Mouse (Mus musculus): ENCODE measurements at regions not wholly inside any gene's neighbourhood (a gene's known extent, or its start where the extent isn't known, plus 50 kb on each side); places are given as distances from the start of the nearest gene placed in this dataset.
"Not testable (repeated sequence)": the region's sequence is repeated elsewhere in the genome, so short reads cannot be mapped to it uniquely, and the experiment has no call there.

DNA sequence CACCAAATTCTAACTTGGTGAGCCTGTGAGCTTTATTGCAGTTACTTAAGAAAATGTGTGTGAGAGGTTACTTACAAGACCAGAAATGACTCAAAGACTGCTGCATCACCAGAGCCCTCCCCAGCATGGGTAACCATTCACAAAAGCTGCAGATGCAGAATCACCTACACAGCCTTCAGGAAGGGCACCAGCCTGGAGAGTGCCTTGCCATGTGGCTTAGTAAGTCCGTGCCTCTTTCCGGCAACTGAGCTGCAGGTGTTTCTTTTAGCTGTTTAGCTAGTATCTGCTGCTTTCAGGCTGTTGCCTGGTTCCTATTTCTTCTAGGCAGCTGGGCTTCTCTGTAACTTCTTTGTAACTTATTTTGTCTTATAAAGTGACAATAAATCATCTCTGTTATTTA is 213.2 kb upstream of the Stxbp6 start:
- DNase-seq (ENCODE audit: low read depth, low spot score): no peak

DNA sequence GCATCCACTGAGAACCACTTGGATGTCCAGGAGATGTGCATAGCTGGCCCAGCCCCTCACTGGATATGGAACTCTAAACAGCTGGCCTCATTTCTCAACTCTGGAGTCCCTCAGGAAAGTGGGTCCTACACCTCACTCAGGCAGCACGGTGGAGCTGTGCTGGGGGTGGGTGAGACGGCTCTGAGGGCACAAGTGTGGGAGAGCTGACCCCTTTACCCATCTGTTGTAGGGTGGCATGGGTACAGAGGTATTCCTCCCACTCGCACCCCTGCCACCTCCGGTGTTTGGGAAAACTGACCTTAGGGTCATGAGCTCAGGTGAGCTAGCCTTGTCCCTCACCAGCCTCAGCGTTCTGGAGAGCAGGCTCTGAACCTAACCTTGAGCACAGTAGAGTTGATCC is 181.8 kb upstream of the Stxbp6 start:
- DNase-seq (ENCODE audit: low read depth, low spot score): no peak

DNA sequence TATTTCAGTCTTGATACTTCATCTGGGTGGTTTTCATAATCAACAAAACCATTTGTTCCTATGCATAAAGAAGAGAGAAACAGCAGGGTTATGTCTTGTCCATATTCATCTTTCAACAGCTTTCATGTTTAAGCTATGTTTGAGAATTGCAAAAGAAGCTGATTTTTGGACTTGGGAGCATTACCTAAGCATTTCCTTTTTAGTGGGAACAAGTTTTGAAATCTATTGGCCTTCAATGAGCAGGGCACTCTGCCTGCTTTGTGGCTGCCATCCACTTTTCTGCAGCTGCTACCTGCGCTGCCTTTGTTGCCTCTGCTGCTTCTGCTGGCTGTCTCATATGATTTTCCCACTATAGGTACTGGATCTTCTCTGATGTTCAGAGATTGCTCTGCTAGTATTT is 136.6 kb upstream of the Stxbp6 start:
- DNase-seq (ENCODE audit: low read depth, low spot score): no peak

DNA sequence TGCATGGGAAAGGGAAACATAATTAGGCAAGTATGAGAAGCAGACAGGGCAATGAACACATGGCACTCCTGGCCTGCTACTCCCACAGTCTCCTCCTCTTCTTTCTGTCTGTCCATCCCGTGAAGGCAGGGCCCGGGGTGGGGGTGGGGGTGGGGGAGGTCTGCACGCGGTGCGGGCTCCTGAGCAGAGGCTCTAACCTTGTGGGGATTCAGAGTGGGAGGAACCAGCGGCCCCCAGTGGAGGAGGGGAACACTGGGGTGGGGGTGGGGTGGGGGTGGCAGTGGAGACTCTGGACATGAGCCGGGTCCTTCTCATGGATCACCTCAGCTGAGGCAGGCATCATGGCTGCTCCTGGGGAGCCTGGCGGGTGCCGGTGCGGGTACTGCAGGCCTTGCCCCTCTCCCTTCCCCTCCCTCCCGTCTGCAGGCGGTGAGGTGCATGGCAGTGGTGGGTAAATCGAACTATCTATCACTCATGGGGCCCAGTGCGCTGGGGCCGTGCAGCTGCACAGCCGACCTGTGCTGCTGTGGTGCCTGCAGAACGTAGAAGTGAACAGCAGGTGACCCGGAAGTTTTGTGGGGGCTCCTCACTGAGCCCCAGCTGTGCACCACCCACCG is 120.9 kb upstream of the Stxbp6 start:
- DNase-seq (ENCODE audit: low read depth, low spot score): peak; percentile 48

DNA sequence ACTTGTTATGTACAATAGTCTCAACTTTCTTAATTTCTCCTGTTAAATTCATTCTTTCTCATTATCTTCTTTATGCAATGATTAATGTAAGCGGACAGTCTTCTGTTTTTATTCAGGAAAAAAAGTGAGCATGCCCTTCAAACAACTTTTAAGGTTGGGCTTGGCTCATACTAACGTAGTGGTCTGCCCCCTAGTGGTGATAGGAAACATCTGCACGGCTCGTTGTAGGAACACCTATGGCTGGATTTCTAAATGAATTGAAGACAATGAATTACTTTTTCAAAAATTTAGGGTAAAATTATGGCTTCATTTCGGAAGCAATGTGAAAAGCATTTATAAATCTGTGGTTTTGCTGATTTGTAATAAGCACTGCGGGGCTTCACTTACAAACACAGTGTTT is 112.6 kb upstream of the Stxbp6 start:
- DNase-seq (ENCODE audit: low read depth, low spot score): peak; percentile 57

DNA sequence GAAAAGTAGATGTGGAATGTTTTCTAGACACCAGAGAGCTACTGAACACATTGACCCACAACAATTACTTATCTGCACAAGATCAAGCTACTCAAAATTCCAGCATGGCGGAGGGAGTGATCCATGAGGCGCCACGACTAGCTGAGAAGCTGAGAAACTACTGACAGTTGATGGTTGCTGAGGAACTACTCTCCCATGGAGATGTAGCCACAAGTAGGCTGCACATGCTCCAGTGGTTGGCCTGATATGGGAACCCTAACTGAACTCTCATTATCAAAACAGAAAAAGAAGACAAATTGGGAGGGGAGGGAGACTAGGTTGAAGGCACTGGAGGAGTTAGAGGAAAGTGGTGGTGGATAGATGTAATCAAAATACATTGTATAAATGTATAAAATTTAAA is 110.0 kb upstream of the Stxbp6 start:
- no peak for DNase-seq (ENCODE audit: low read depth, low spot score)

DNA sequence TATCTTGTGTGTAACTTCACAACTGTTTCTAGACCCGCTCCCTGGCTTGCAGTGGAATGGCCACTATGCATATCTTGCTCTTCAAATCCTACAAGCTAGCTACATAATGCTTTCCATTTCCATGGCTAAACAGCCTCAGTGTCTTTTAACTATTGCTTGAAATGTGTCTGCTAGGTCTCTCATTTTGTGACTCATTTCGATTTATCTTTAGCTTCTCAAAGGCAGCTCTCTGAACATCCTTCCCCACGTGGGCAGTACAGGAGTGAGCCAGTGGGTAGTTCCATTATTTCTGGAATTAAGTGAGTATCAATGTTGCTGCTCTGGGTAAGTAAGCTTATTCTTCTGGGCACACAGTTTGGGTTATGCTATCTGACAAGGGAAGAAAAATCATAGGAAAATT is 102.9 kb upstream of the Stxbp6 start:
- DNase-seq (ENCODE audit: low read depth, low spot score): no peak

DNA sequence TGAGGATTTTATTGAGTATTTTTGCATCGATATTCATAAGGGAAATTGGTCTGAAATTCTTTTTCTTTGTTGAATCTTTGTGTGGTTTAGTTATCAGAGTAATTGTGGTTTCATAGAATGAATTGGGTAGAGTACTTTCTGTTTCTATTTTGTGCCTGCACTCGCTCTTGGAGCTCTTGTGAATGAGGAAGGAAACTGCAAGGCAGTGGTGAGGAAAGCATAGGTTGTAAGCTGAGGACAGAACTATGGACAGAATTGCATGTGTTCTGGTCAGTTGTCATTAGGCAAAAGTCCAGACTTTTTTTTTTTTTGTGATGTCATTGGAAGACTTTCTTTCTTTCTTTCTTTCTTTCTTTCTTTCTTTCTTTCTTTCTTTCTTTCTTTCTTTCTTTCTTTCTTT is 100.8 kb upstream of the Stxbp6 start:
- DNase-seq (ENCODE audit: low read depth, low spot score): not testable (repeated sequence)

DNA sequence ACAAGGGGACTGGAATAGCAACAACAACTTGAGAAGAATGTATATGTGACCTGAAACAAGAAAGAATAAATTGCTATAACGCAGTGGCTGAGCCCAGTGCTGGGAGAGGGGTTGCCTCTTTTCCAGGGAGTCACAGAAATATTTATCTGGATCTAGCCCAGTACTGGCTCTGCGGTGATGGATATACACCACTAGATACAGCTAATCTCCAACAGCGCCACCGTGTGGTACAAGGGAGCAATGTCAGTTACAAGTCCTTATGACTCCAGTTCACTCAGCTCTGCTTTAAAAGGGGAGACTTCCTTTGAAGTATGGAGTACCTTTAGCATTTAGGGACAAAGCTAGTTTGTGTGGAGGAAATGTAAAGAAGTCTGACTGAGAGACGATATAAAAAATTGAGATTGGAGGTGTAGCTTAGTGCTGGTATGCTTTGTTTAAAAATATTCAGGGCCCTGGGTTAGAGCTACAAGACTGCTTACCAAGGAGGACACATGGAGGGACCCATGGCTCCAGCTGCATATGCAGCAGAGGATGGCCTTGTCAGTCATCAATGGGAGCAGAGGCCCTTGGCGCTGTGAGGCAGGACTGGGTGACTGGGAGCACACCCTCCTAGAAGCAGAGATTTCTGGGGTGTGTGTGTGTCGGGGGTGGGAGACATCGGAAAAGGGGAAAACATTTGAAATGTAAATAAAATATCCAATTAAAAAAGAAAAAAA is 97.6 kb upstream of the Stxbp6 start:
- peak; percentile 82 for DNase-seq (ENCODE audit: low read depth, low spot score)

DNA sequence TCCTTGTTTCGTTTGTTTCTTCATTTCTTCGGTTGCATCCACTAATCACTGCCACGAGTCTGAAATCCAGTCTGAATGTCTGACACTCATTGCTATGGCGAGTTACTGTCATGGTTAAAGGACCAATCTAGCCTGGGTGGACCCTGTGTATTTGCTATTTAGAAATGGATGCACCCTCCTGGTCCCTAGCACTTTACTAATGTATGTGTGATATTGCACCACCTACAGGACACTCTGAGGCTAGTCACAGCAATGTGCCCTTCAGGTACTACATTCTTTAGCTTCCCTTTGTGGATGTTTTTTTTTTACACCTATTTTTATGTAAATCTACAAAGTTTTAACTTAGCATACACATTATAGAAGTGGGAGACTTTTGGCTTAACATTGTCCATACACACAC is 87.5 kb upstream of the Stxbp6 start:
- DNase-seq (ENCODE audit: low read depth, low spot score): peak; percentile 43

DNA sequence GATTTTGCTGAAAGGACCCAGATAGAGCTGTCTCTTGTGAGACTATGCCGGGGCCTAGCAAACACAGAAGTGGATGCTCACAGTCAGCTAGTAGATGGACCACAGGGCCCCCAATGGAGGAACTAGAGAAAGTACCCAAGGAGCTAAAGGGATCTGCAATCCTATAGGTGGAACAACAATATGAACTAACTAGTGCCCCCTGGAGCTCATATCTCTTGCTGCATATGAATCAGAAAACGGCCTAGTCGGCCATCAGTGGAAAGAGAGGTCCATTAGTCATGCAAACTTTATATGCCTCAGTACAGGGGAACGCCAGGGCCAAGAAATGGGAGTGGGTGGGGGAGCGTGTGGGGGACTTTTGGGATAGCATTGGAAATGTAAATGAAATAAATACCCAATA is 87.1 kb upstream of the Stxbp6 start:
- DNase-seq (ENCODE audit: low read depth, low spot score): not testable (repeated sequence)

DNA sequence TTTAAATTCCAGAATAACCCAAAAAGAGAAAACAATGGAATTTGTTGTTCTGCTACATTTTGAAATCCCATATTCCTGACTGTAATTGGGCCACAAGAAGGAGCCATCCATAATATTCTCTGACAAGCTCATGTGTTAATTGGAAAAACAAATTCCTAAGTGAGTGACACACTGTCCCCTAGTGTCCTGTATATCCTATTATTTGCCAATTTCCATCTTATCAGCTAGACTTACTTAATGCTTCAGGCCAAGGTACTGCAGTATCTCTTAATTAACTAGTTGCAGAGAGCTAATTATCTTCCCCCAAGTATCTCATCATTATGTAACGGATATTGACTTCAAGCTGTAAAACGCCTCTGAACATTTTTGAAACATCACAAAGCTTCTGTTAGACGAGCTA is 84.5 kb upstream of the Stxbp6 start:
- DNase-seq (ENCODE audit: low read depth, low spot score): no peak

DNA sequence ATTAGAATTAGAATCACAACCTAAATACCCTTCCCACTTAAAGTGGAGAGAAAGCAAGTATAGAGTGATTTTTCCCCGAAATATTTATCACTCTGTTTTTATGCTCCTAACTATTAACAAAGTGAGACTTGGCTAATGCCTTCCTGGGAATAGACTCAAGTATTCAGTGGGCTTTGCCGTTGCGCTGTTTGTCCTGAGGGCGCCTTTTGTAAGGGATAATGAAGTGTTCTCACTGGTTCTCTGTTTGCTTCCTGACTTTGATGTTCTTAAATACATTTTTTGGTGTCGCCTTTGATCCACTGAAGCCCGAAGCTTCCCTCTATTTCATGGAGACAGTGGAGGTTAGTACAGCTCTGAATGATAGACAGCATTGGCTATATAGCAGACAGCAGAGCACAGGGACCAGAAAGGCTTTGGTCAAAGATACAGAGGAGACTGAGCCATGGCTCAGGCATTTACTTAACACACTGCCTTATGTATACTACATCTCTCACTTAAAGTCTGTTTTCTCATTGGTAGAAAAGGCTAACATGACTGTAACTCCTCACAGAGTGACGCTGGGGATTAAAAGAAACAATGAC is 63.0 kb upstream of the Stxbp6 start:
- no peak for DNase-seq (ENCODE audit: low read depth, low spot score)

DNA sequence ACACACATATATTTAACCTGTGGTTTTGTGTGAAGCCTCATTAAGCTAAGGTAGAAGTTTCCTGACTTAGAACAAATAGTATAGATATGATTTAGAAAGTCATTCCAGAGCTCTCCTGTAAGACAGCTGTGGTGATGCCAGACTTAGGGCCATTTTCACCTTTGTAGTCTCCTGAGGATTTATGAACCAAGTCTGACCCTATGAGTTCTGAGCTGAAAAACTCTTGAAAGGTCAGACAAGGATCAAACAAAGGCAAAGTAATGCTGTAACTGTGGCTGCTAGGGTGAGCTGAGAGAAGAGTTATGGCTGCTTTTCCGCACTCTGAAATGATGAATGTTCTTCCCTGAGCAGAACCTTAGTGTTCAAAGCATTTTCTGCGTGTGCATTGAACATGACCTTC is 58.9 kb upstream of the Stxbp6 start:
- DNase-seq (ENCODE audit: low read depth, low spot score): no peak

DNA sequence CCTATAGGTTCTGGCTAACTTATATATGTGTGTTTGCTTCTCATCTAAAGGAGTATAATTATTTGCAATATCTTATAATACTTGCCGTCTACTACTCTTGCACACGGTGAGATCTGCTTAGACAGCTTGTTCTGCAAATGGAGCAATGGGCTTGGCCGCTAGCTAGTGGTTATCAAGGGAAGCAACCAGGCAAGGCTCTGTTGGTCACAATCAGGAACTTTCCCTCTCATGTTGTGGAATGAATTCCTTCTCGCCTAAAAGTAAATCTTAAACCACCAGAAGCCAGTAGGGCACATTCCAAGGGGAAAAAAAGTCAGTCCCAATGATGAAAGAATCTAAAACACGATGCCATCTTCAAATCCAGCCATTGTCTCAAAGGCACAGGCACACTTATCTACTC is 56.6 kb upstream of the Stxbp6 start:
- no peak for DNase-seq (ENCODE audit: low read depth, low spot score)

DNA sequence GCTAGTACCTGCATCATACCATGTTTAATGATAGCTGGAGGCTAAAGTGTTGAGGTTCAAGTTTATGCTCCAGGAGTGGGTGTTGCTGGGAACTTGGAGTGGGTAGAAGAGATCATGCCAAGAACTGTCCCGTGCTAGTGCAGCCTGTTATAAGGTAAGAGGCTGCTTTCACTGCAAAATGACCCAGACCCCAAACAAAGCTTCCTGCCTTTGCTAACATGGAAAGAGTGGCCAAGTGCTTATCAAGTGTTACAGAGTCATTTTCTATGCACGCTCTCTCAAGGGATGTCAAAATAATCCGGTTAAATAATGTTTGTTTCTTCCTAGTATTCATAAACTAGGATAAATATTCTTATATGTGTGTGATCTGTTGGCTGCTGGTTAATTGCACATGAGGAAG is 51.4 kb upstream of the Stxbp6 start:
- DNase-seq (ENCODE audit: low read depth, low spot score): no peak

Data from ZHBTc4 (cell line).